Mouse (Mus musculus): ENCODE measurements around the gene Itga11.

DNA sequence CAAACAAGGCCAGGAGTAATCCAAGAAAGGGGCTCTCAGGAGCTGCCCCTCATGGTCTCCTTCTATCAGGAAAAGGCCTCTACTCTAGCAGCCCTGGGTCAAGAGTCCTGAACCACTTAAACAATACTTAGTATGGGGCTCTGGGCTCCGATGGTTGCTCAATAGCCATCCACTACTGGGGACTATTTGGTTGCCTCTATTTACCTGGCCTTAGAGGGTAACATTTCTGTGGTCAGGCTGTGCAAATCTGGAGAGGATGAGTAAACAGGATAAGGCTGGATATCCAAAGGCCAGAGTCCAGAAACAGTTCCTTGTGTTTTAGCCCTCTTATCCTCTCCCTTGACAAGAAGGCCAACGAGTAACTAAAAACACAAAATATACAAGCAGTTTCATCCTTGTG, 137.1 kb downstream of the Itga11 start:
- no peak for TF ChIP-seq CTCF (IDR thresholded peaks at IDR 0.05; ENCODE audit: low read depth, low read length)
- no peak for TF ChIP-seq POLR2A (IDR thresholded peaks at IDR 0.05; ENCODE audit: extremely low read depth, insufficient read depth, low read length)

Measured in liver, adult 2 months (tissue).